Mouse (Mus musculus) embryonic fibroblast, embryonic 13.5 days (primary cell): ENCODE data around the gene Eif1ad. TPM values are rescaled to one million over a fixed set of nuclear protein-coding genes. Genes with fewer than 3 reads are reported as not detected.
"Not testable (repeated sequence)": the region's sequence is repeated elsewhere in the genome, so short reads cannot be mapped to it uniquely, and the experiment has no call there.

Source experiments
- H3K27ac ChIP-seq: 2 replicates; pipeline ENCODE4 v1.5.1; 2012; ENCODE audit warnings: low read length, control low read depth, inconsistent platforms; ENCODE audit not compliant: insufficient read depth
- H3K4me1 ChIP-seq: 2 replicates; pipeline ENCODE4 v1.6.1; 2011; ENCODE audit warnings: low read length; ENCODE audit not compliant: control insufficient read depth, insufficient read depth
- H3K4me3 ChIP-seq: 2 replicates; pipeline ENCODE4 v1.5.1; 2011; ENCODE audit warnings: mild to moderate bottlenecking, control low read depth, low read length; ENCODE audit not compliant: insufficient read depth
- CTCF ChIP-seq: IDR thresholded peaks from 2 replicates; pipeline ENCODE4 v1.5.1; 2011; ENCODE audit warnings: mild to moderate bottlenecking, control low read depth, low read length, moderate library complexity, borderline replicate concordance; ENCODE audit not compliant: insufficient read depth
- POLR2A ChIP-seq: IDR thresholded peaks from 2 replicates; pipeline ENCODE4 v1.6.1; 2011; ENCODE audit warnings: low read depth, mild to moderate bottlenecking, control low read depth, low read length, moderate library complexity
- polyA plus RNA-seq: library from polyadenylated mRNA; stranded (reverse); fragments of >200 nt; gene quantifications from 2 replicates; pipeline ENCODE4 v1.2.4, GENCODE M21; 2011; ENCODE audit warnings: low read depth; ENCODE audit not compliant: missing spikeins, insufficient read length

The Eif1ad gene
- polyA plus RNA-seq, 1 experiment, result 26.6 TPM

GRCm38 (mm10) chr19:5394168-5394567 is 27.6 kb downstream of the Eif1ad start:
- Histone ChIP-seq H3K4me3 (no peak overlapping the region), H3K27ac (no peak overlapping the region), H3K4me1 (no peaks in the 10 kb centered on the region)
- TF ChIP-seq POLR2A (no peak), CTCF (no peak)

GRCm38 (mm10) chr19:5395371-5395770 is 28.8 kb downstream of the Eif1ad start:
- no peak overlapping the region for H3K4me3 ChIP-seq
- no peaks in the 10 kb centered on the region for H3K4me1 ChIP-seq
- H3K27ac ChIP-seq, result no peak overlapping the region
- TF ChIP-seq CTCF, result no peak

GRCm38 (mm10) chr19:5401073-5401472 is 34.5 kb downstream of the Eif1ad start:
- not testable (repeated sequence) for H3K4me1 ChIP-seq, H3K27ac ChIP-seq, H3K4me3 ChIP-seq

GRCm38 (mm10) chr19:5402293-5402692 is 35.8 kb downstream of the Eif1ad start, which contains the start of gene Tsga10ip:
TSS of gene Tsga10ip (minus strand) at chr19:5402526.
- Histone ChIP-seq H3K27ac (no peak within 1 kb of the TSS), H3K4me1 (peaks cover 4% of the 10 kb centered on the region; the same call in 1 of the 2 replicates), H3K4me3 (no peak within 1 kb of the TSS)
- no peak for TF ChIP-seq POLR2A
- no peak for TF ChIP-seq CTCF

- Histone ChIP-seq H3K4me3 (peak overlapping the region; percentile 40), H3K4me1 (peaks cover 4% of the 10 kb centered on the region; the same call in 1 of the 2 replicates), H3K27ac (no peak overlapping the region)
- no peak for TF ChIP-seq CTCF
- TF ChIP-seq POLR2A, result no peak
These were observed 39.4 kb downstream of the Eif1ad start for GRCm38 (mm10) chr19:5405924-5406323.

GRCm38 (mm10) chr19:5406531-5407126 is 40.1 kb downstream of the Eif1ad start:
- TF ChIP-seq POLR2A, result peak; percentile 46; the same call in 1 of the 2 replicates
- H3K4me3 ChIP-seq, result peak overlapping the region; percentile 65
- H3K4me1 ChIP-seq, result not testable (repeated sequence)
- H3K27ac ChIP-seq, result peak overlapping the region; percentile 66

- Histone ChIP-seq H3K4me3 (peak overlapping the region; percentile 65), H3K27ac (peak overlapping the region; percentile 66), H3K4me1 (peaks cover 4% of the 10 kb centered on the region; the same call in 1 of the 2 replicates)
- peak; percentile 57; the same call in 1 of the 2 replicates for TF ChIP-seq CTCF
- TF ChIP-seq POLR2A, result no peak
These were observed 40.6 kb downstream of the Eif1ad start for GRCm38 (mm10) chr19:5407133-5407532.

- Histone ChIP-seq H3K27ac (no peak overlapping the region), H3K4me3 (no peak overlapping the region), H3K4me1 (peaks cover 4% of the 10 kb centered on the region; the same call in 1 of the 2 replicates)
- TF ChIP-seq CTCF (no peak), POLR2A (no peak)
These were observed 41.8 kb downstream of the Eif1ad start for GRCm38 (mm10) chr19:5408057-5409001.

- Histone ChIP-seq H3K4me1 (peaks cover 4% of the 10 kb centered on the region; the same call in 1 of the 2 replicates), H3K27ac (no peak overlapping the region), H3K4me3 (no peak overlapping the region)
- TF ChIP-seq CTCF (no peak), POLR2A (no peak)
These were observed 42.5 kb downstream of the Eif1ad start for GRCm38 (mm10) chr19:5409068-5409467.

GRCm38 (mm10) chr19:5410641-5411040 is 44.1 kb downstream of the Eif1ad start:
- Histone ChIP-seq H3K4me3 (no peak overlapping the region), H3K4me1 (peaks cover 4% of the 10 kb centered on the region; the same call in 1 of the 2 replicates), H3K27ac (no peak overlapping the region)
- TF ChIP-seq POLR2A, result no peak
- TF ChIP-seq CTCF, result no peak
